Mouse (Mus musculus): ENCODE measurements at regions not wholly inside any gene's neighbourhood (a gene's known extent, or its start where the extent isn't known, plus 50 kb on each side); places are given as distances from the start of the nearest gene placed in this dataset.

DNA sequence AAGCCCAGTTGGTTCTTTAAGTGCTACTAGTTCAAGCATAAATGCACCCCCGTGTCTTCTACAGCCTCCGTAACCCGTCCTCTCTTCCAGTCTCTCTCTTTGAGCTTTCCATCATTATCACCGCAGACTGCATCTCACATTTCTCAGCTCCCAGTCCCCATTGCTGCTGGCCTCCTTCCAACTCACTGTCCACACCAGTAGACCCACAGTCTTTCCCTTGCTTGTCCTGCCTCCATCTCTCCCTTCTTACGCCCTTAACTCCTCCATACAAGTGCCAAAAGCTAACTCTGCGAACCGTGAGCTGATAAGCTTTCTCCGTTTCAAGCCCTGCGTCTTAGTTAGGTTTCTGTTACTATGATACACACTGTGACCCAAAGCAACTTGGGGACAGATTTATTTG, 141.0 kb upstream of the Frmd6 start:
- TF ChIP-seq CTCF (IDR thresholded peaks at IDR 0.05; ENCODE audit: borderline replicate concordance, control insufficient read depth, extremely low read depth, insufficient read depth, low read length, poor library complexity) (no peak), POLR2A (IDR thresholded peaks at IDR 0.05; ENCODE audit: control insufficient read depth, extremely low read depth, insufficient read depth, low read length, poor library complexity) (no peak)

Data from thymus, adult 2 months (tissue).